Mouse (Mus musculus) c-Kit-positive CD71-negative TER-119-negative erythroid progenitor cells, embryonic 14.5 days (primary cell): ENCODE measurements around the gene Ttc30a2.
"Not testable (repeated sequence)": the region's sequence is repeated elsewhere in the genome, so short reads cannot be mapped to it uniquely, and the experiment has no call there.

Experiments
- DNase-seq: peaks from one replicate; pipeline ENCODE4 v3.0.0-alpha.2; 2013; ENCODE audit warnings: low read depth

Ttc30a2 gene

DNA sequence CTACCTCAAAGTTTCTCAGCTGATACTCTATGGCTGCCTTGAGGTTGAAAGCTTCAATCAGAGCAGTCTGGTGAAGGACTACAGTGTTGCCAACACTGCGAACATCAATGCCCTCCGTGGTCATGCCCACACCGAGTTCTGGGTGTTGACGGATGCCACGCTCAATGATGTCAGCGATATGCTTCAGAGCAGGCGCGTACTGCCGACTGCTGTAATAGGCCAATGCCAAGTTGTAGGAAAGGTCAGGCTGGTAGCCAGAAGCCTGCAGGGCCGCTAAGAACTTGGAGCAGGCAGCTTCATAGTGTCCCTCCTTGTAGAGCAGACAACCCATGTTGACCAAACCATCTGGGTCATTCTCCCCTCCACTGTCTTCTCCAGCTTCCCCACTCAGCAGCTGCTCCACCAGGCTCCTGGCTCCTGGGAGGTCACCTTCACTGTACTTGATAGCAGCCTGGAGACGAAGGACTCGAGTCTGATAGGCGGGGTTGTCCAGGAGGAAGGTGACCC lies 3.0 kb upstream of the Ttc30a2 start:
- DNase-seq: not testable (repeated sequence)

GRCm38 (mm10) chr2:75976070-75976469 lies 1.9 kb downstream of the Ttc30a2 start:
- DNase-seq: not testable (repeated sequence)

DNA sequence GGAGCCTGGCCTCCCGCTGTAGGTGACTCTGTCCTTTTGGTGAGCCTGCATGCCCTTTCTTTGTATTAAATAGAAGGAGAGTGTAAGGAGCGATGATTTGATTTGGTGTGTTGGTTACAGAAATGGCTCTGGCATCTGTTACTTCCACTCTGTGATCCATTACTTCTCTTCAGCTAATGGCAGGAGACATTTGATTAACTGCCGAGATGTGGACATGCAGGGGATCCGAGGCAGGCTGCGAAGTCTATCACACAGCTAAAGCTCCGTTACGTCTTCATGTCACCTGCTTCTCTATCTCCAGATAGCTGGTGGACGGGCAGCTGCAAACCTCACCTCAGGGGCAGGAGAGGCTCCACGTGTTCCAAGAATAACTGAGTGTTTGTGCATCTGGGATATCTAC lies 3.8 kb downstream of the Ttc30a2 start:
- DNase-seq: no peak

DNA sequence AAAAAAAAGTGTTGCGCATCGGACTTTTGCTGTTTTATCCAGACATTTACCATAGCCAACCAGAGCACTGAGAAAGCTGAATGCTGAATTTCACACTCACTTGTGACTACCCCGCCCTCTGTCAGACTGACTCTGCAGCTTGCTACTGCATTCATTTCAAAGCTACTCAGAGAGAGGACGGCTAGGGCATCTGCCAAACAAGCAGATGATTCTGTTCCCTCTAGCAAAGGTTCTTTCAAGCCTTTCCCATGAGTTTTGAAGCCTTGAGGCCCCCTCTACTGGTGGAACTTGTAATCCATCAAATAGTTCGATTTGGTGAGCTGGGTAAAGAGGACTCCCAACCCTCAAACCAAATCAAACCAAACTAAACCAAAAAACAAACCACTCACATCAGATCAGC lies 13.0 kb downstream of the Ttc30a2 start:
- DNase-seq: peak; percentile 68

- DNase-seq: peak; percentile 26
Measured at GRCm38 (mm10) chr2:75964512-75964911, 13.5 kb downstream of the Ttc30a2 start.

DNA sequence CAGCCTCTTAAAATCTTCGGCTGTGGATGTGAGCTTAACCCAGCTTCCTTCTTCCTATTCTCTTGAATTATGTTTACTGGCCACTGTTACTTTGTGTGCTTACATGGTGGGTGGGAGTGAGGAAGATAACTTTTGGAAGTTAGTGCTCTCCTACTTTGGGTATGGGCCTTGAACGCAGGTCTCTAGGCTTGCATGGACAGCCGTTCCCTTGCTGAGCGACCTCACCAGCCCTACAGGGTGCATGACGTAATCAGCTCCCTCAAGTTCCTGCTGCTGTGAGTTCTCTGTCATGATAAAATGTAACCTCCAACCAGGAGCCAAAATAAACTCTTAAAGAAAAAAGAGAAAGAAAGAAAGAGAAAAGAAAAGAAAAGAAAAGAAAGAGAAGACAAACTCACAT lies 13.9 kb downstream of the Ttc30a2 start:
- DNase-seq: no peak

GRCm38 (mm10) chr2:75963211-75963840 lies 14.6 kb downstream of the Ttc30a2 start:
- DNase-seq: no peak

GRCm38 (mm10) chr2:75960366-75961330 lies 17.3 kb downstream of the Ttc30a2 start:
- no peak for DNase-seq

GRCm38 (mm10) chr2:75959850-75960365 lies 18.1 kb downstream of the Ttc30a2 start:
- DNase-seq: no peak

GRCm38 (mm10) chr2:75959183-75959849 lies 18.7 kb downstream of the Ttc30a2 start:
- no peak for DNase-seq

- DNase-seq: no peak
Measured at GRCm38 (mm10) chr2:75955709-75956108, 22.3 kb downstream of the Ttc30a2 start.

- no peak for DNase-seq
Measured at GRCm38 (mm10) chr2:75953320-75953719, 24.6 kb downstream of the Ttc30a2 start.

DNA sequence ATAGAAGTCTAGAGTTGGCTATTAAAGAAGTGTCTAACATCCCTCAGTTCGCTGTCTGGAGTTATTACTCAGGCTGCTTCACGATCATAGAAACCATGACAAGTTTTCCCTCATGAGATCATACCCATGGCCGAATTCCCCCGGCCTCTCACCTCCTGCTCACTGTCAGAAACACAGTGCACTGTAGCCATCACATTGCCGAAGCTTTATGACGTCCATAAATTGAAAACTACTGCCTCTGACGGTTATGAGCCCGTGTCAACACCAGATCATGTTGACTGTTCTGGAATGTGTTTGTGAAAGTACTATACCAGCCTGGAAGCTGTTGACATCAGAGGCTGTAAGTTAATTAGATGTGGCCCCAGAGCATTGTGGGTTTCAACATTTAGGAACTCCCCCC lies 27.3 kb downstream of the Ttc30a2 start:
- no peak for DNase-seq

DNA sequence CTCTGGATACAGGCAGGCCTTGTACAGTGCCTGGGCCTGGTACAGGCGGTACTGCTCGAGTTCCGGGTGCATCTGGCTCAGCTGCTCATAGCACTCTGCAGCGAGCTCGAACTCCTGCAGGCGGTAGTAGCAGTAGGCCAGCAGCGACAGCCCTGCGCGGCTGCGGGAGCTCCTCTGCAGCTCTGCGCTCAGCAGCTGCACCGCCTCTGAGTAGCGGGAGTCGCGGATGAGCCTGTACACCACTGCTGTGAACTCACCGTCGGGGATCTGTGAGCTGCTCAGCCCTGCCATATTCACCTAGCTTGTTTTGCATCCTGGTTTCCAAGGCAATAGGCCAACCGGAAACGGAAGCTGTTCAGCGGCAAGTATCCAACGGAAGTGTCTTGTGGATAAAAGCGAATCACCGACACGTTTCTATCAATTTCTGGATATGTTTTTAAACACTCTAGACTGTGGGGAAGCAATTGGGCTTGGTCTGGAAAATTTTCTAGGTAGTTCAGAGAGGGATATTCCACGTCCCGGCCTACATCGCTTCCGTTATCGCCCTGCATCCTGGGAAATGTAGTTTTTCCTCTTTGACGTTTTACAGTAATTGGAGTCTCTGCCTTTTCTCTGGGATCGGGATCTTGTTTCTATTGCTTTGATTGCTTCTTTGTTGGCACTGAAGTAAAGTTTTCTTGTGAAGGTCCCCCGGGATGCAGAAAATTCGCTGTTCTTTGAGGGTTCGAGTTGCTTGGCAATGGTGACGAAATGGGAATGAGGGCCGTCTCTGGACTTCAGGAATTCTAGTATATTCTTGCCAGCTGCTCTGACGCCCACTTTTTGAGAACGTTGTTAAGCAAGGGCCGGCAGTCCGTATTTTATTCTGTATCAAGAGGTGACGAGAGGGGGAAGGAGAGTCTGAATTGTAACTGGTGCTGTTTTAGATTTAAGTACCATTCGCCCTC lies 39.6 kb downstream of the Ttc30a2 start, which contains the start of gene Ttc30b:
Gene Ttc30b (minus strand): TSS at position 469 of the 947 bp plus-strand sequence.
- DNase-seq: peak; percentile 73

GRCm38 (mm10) chr2:75937520-75938116 lies 40.4 kb downstream of the Ttc30a2 start:
- DNase-seq: not testable (repeated sequence)

DNA sequence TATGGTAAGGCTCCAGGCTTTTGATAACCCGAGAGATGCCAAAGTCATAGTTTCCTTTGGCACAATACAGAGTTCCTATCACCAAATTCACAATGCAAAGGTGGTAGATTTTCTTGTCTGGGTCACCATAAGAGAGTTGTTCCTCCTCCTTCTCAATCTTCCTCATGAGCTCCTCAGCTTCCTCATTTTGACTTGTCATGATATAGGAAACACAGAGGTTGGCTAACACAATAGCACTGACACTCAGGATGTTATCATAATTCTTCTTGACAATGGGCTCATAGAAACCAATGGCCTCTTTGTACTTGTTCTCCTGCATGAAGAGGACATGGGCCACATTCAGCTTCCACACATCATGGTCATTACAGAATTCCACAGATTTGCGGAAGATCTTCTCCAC lies 41.3 kb downstream of the Ttc30a2 start:
- not testable (repeated sequence) for DNase-seq

GRCm38 (mm10) chr2:75933541-75933940 lies 44.4 kb downstream of the Ttc30a2 start:
- no peak for DNase-seq

GRCm38 (mm10) chr2:75930941-75931340 lies 47.0 kb downstream of the Ttc30a2 start:
- no peak for DNase-seq

GRCm38 (mm10) chr2:75929786-75930444 lies 48.1 kb downstream of the Ttc30a2 start:
- no peak for DNase-seq

GRCm38 (mm10) chr2:75929141-75929540 lies 48.8 kb downstream of the Ttc30a2 start:
- DNase-seq: no peak
